Mouse (Mus musculus) gastrocnemius, postnatal 10 days (tissue): ENCODE data around the gene Brap. TPM values are rescaled to one million over a fixed set of nuclear protein-coding genes. Genes with fewer than 3 reads are reported as not detected.
A peak's percentile ranks its signal among the peaks of the same experiment; 100 is the strongest.
"Not testable (repeated sequence)": the region's sequence is repeated elsewhere in the genome, so short reads cannot be mapped to it uniquely, and the experiment has no call there.

Experiments
- DNase-seq: peaks from one replicate; pipeline ENCODE4 v3.0.0; 2021; ENCODE audit warnings: mixed read lengths
- long read RNA-seq, 2 experiments: library from polyadenylated mRNA; stranded (forward); transcript quantifications; one replicate each; pipeline ENCODE4 v2.0.0; 2021
- total RNA-seq, 2 experiments: library from RNA; stranded (reverse); gene quantifications; 2 replicates each; pipeline ENCODE4 v1.2.3; 2021

Gene Brap
- 10 to 100 TPM; 24.2 to 26.2 TPM for total RNA-seq
- long read RNA-seq, experiment 1, full-length matches to known transcripts, result 42 of 57 reads
- long read RNA-seq, experiment 1, partial matches to known transcripts, result 4 of 57 reads
- long read RNA-seq, experiment 1, other reads (novel, unspliced or antisense), result 11 of 57 reads
- long read RNA-seq, experiment 2, full-length matches to known transcripts, result 48 of 55 reads
- long read RNA-seq, experiment 2, partial matches to known transcripts, result 4 of 55 reads
- long read RNA-seq, experiment 2, other reads (novel, unspliced or antisense), result 3 of 55 reads

DNA sequence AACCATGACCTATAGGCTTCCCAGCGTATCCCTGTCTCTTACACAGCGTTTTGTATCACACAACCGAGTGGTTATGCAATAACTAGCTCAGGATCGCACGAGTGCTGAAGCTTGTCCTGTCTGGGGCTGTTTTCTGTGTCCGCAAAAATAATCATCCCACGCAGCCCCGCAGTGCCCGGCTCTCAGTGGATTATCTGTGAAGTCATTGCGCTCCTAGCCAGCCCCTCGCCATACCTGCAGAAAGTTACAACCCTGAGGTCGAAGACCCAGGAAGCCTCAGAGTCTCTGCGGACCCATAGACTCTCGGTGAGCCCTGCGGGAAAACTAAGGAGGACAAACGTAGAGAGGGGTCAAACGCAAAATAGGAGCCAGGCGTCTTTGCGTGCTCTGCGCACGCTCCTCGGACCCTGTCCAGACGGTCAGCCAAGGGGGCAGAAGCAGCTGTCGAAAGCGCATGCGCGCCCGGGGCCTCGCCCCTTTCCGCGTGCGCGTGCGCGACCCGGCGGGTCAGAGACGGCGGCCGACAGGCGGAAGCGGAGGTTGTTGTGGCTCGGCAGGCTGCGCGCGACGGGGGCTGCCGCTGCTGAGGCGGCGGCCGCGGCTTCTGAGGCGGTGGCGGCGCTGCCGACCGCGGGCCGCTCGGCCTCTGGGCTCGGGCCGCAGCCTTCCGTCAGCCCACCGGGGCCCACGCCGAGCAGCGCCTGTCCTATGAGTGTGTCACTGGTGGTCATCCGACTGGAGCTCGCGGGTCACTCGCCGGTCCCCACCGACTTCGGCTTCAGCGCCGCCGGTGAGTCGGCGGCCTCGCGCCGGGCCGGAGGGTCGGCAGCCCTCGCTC, at the start of gene Brap, which contains the start of gene Acad10:
Gene Brap (plus strand): TSS at position 505 of the 838 bp plus-strand sequence.
Gene Acad10 (minus strand): TSS at position 456 of the 838 bp plus-strand sequence.
- DNase-seq, result peak; percentile 96

DNA sequence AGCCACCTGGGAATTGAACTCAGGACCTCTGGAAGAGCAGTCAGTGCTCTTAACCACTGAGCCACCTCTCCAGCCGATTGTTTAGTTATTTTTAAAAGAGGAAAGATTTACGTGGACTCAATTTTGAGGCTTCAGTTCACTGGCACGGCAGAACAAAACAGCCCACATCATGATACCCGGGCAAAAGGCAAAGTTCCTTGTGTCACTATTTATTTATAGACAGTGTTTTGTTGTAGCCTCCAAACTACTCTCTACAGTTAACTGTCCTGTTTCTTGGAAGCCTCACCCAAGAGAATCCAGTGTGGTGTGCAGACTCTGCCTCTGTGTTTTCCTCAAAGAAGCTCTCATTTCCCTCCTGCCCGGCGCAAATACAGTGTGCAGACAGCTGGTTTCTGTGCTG, 48.3 kb upstream of the Brap start:
- no peak for DNase-seq

DNA sequence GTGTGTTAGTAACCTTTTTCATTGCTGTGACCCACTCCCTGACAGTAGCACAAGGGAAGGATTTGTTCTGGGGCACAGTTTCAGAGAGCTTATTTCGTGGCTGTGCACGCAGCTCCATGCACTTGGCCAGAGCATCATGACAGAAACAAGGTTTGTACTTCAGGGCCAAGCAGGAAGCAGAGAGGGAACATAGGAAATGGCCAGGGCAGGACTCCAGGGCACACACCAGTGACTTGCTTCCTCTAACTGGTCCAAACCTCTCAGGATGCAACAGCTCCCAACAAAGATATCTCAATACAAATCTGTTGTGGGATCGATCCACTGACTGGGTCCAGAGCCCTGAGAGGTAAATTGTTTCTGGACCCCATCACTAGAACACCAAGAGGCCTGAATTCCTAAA, 45.4 kb upstream of the Brap start:
- DNase-seq, result not testable (repeated sequence)

DNA sequence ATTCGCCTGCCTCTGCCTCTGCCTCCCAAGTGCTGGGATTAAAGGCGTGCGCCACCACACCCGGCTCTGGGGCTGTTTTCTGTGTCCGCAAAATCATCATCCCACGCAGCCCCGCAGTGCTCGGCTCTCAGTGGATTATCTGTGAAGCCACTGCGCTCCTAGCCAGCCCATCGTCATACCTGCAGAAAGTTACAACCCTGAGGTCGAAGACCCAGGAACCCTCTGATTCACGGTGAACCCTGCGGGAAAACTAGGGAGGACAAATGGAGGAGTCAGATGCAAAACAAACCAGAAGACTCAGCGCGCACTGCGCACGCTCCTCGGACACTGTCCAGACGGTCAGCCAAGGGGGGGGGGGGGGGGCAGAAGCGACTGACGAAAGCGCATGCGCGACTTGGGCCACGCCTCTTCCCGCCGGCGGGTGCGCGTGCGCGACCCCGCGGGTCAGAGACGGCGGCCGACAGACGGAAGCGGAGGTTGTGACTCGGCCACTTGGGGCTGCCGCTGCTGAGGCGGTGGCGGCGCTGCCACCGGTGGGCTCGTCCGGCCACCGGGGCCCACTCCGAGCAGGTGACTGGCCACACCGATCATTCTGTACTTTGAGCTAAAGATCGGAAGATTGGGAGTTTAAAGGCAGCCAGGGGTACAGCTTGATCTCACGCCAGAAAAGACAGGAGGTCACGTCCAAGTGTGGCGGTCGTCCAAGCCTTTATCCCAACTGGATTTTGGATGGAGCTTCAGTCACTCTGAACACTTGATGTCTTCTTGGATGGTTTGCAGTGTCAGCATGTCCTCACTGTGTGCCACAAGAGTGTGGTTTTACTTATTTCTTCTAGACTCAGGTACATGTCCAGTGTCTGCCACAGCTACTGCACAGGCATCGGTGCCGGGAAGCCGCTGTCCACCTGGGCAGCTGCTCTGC, 41.5 kb upstream of the Brap start, which contains the start of gene Acad12:
Gene Acad12 (minus strand): TSS at position 347 of the 922 bp plus-strand sequence.
- peak; percentile 89 for DNase-seq

DNA sequence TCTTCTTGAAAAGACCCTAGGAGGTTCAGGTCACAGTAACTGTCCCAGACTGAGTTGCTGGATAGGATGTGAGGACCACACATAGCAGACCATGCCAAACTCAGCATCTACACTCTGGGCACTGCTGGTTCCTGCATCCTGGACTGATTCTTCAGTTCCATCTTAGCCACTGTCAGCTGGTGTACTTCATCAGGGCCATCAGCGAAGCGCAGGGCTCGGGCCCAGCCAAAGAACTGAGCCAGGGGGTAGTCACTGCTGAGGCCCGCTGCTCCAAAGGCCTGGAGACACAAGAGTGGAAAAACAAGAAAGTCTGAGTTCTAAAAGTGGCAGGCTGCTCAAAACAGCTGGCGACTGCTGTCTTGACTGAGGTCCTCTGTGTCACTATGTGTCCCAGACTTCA, 39.3 kb upstream of the Brap start:
- no peak for DNase-seq

DNA sequence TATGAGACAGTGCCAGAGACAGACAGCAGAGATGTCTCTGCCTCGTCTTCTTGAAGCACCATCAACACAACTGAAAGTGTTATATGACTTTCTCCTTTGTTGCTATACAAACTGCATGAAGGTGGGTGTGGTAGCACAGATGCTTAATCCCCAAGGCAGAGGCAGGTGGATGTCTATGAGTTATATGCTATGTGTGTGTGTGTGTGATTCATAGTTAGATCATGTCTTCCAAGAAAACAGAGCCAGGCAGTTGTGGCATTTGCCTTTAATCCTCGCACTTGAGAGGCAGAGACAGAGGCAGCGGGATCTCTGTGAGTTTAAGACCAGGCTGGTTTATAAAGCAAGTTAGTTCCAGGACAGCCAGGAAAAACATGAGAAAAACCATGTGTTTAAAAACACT, 37.1 kb upstream of the Brap start:
- DNase-seq, result no peak

DNA sequence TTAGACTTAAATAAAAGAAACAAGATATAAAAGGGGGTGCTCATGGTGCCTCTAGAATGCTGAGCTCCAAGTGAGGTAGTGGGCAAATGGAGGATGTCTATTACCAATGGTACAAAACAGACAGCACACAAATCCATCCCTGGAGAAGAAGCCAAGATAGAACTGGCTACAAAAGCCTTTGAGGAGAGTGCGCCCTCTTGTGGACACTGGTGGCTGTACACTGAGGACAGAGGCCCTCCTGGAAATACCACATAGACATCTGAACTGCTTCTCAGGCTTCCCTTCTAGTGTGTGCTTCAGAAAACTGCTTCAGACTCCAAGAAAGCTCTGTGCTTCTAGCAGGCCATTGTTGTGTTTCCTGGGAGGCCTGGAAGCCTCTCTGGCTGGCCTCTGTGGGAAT, 32.5 kb upstream of the Brap start:
- peak; percentile 86 for DNase-seq

DNA sequence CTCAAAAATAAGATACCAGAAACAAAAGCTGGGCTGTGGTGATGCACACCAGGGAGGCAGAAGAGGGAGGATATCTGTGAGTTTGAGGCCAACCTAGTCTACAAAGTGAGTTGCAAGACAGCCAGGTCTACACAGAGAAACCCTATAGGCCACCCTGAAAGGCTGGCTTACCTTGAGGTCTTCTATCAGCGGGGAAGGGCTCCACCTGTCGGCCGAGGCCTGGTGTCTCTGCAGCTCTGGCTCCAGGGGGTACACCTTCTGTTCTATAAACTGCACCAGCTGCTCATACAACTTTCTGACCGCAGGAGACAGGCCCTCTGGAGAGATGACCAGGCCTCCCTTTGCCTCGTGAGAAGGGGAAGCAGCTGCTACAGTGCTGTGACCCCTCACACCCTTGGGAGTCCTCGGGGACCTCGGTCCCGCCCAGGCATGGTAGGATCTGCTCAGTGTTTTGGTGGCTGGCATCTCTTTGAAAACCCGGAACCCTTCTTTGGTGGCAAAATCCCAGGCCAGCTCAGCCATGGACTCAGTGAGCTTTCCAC, 29.2 kb upstream of the Brap start:
- not testable (repeated sequence) for DNase-seq

DNA sequence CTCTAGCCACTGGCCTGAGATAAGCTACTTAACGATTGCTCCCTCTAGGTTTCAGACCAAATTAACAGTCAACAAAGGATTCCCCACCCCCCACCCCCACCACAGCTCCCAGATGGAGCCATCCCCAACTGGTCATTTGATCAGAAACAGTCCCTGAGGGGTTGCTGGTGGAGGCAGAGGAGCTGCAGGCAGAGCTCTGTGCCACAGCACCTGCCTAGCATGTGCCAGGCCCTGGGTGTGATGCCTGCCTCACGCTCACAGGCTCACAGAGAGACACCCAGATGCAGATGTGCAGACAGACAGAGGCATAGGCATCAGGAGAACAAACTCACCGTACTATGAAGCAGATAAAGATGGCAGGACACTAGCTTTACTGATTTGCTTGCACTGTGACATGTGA, 27.6 kb upstream of the Brap start:
- no peak for DNase-seq

DNA sequence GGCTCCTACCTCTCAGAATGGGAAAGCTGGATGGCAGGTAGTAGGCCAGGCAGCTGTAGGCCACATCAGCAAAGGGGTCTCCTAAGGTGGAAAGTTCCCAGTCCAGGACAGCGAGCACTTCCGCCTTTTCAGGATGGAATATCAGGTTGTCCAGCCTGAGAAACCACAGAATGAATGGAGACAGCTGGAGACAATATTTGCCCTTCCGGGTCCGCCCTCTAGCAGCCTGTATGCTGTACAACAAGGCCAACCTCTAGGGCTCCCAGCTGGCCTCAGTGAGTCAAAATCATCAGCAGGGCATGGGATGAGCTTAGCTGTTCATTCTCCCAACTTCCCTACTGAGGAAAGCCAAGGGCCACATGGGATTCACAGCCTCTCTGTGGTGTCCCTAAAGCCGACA, 25.7 kb upstream of the Brap start:
- DNase-seq, result no peak

DNA sequence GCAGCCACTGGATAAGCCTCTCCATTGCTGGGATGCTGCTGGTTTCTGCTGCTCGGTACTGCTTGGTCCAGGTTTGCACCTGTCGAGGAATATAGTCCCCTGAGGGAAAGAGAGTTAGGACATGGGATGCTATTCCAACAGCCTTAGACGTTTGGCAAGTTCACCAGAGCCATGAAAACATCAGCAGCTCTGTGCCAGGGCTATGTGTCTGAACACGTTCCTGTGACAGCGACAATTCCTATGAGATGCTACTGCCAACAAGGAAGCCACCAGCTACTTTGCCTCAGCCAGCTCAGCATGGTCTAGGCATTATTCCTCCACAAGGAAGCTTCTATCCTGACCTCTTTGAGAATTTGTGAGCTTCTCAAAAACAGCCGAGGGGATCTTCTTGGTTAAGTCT, 23.1 kb upstream of the Brap start:
- DNase-seq, result no peak

DNA sequence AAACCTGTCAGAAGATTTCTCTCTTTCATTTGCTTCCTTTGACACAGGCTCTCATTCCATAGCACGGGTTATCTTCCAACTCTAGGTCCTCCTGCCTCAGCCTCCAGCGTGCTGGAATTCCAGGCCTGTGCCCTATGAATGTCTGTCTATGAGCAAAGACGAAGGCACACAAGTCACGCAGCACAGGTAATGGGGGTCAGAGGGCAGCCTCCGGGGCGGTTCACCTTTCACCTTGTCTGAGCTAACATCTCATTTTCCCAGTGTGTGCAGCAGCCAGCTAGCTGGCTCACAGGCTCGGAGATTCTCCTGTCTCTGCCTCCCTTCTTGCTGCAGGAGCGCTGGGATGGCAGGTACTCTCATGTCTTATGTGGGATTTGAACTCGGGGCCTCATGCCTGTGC, 20.8 kb upstream of the Brap start:
- DNase-seq, result no peak

DNA sequence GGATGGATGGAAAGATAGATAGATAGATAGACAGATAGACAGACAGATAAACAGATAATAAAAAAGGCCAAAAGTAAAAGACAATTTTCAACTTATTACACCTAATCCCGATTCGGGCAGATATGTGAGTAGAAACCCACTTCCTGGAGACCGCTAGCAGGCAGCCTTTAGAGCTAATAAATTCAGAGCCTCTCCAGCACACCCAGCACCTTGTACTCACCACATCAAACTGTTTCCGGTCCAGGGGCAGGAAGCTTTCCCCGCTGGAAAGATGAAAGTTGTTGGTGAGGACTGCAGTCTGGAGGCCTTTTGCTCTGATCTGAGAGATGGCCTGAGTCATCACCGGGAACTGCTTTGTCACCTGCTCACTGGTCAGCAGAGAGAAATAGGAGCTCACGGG, 11.2 kb upstream of the Brap start:
- no peak for DNase-seq

DNA sequence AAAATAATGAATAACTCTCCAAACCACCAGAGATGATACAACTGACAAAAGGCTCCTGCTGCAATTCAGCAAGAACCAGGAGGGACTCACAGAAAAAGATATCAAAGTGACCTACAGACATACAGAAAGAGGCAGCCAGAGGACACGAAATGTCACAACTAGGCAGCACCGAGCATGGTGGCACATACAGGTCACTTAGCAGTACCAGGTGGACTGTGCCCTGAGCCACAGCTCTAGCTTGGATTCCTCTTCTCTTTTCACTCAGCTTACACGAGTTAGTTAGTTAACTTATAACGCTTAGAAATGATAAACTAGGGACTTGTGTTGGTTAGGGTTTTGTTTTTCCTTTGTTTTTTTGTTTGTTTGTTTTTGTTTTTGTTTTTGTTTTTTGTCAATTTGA, 5.8 kb upstream of the Brap start:
- DNase-seq, result no peak

DNA sequence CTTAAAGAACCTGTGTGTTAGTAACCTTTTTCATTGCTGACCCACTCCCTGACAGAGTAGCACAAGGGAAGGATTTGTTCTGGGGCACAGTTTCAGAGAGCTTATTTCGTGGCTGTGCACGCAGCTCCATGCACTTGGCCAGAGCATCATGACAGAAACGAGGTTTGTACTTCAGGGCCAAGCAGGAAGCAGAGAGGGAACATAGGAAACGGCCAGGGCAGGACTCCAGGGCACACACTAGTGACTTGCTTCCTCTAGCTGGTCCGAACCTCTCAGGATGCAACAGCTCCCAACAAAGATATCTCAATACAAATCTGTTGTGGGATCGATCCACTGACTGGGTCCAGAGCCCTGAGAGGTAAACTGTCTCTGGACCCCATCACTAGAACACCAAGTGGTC, 3.5 kb upstream of the Brap start:
- DNase-seq, result not testable (repeated sequence)

DNA sequence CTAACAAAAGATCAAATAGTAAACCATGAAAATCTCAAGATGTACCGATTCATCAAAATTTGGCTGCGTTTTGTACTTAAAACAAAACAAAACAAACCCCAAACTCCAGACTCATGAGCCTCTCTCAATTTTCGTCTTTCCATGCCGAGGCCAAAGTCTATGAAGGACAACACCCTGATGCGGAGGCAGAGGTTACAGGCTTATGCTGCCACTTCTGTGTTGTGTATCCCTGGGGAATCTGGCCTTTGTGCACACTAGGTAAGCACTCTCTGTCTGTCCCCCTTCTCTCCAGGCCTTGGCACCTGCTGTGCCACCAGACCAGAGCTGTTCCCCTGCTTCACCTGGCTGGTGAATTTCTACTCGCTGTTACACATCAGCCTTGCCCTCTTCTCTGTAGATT, 2.7 kb upstream of the Brap start:
- DNase-seq, result not testable (repeated sequence)

DNA sequence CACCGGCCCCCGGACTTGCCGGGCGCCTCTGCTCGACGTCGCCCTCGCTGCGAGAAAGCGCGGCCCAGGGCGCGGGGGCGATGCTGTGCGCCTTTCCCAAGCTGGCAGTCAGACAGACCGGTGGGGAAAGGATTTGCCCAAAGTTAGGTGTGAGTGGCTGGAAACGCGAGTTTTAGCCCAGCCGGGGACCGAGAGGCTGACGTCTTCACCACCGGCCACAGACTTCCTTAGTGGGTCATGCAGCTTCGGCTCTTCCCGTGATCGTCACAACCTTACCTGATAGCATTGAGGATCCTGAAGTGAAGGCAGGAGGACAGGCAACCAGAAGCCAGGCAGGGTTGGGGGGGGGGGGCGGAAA, 513 bp downstream of the Brap start:
- DNase-seq, result no peak

DNA sequence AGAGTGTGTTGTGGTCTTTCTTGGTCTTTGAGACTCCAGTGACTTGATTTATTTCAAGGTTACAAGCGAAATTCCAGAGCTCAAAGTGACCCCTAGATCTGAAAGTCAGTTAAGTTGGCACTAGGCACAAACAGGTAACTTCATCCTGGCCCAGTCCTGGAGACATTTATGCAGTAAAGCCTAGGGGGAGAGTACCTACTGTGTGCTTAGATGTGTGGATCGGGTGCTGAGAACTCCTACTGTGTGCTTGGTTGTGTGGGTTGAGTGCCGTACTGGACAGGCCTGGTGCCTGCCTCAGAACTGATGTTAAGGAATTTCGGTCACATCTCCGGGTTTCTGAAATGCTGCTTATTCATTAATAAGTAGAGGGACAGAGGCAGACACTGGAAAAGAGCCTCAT, 1.1 kb downstream of the Brap start:
- no peak for DNase-seq

DNA sequence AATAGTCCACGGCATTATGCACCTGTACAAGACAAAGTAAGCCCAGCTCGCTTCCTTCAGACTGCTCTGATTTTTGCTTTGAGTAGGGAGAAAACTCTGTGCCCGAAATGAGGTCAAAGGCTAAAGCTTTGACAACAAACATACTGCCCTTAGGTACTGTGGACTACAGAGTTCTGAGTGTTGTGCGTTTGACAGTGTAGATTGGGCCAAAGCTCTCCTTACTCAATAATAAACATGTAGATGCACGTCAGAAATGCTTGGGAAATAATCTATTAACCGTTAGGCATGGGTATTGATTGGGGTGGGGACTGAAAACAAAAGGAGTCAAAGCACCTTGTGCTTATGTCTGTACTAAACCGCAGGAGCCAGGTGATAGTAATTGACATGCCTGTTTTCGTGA, 3.1 kb downstream of the Brap start:
- DNase-seq, result no peak

DNA sequence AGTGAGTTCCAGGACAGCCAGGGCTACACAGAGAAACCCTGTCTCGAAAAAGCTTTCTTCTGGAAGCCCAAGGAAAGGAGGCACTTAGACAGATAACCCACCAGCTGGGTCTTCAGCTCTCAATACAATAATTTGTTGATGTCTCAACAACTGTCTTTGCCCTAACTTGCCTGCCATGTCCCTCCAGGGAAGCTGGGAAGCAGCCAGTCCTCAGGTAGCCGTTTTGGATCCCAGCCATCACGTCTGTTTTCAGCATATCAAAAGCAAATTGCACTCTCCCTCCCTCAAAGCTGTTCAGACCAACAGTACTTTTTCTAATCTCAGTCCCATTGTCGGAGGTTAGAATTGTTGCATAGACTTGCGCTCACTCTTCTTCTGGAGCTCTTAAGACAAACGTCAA, 3.7 kb downstream of the Brap start:
- DNase-seq, result no peak

DNA sequence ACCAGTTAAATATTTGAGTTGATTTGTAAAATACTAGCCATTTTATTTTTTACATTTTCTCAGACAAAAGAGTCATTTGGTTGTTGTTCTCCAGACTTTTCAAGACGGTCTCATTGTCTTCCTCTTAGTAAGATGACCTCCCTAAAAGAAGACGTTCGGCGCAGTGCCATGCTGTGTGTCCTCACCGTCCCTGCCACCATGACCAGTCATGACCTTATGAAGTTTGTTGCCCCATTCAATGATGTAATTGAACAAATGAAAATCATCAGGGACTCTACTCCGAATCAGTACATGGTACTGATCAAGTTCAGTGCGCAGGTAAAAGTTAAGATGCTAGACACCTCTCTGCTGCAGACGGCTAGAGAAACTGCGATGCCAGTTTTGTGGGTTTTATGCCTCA, 4.6 kb downstream of the Brap start:
- DNase-seq, result no peak

DNA sequence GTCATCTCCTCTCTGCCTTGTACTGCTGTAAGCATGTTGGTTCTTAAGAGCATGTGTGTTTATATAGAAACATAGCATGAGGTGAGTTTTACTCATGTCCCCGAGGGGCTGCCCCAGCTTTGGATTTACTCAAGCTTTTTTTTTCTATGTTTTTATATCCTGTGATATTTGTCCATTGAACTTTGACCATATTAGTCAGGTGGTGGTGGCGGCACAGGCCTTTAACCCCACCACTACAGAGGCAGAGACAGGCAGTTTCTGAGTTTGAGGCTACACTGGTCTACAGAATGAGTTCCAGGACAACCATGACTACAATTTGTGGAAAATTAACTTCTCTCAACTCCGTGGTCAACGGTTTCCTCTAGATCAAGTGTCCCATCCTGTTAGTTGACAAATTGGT, 6.7 kb downstream of the Brap start:
- no peak for DNase-seq
